Mouse (Mus musculus): ENCODE results near the gene Mtr. TPM values are rescaled to one million over a fixed set of nuclear protein-coding genes. Genes with fewer than 3 reads are reported as not detected.

The Mtr gene
- polyA plus RNA-seq, 1 experiment: 9.8 TPM

DNA sequence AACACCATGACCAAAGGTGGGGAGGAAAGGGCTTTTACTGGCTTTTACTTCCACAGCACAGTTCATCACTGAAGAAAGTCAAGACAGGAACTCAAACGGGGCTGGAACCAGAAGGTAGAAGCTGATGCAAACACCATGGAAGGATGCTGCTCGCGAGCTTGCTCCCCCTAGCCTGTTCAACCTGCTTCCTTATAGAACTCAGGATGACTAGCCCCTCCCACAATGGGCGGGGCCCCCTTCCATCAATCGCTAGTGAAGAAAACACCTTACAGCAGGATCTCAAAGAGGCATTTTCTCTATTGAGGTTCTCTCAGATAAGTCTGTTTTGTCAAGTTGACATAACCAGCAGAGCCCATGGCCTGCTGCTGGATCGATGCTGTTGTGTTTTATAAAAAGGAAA is 6.1 kb upstream of the Mtr start:
- Histone ChIP-seq H3K4me1 (ENCODE audit: control insufficient read depth, insufficient read depth, low read length) (peaks cover 7% of the 10 kb centered on the region), H3K4me3 (ENCODE audit: control insufficient read depth, low read depth, low read length) (no peak overlapping the region), H3K27ac (ENCODE audit: control insufficient read depth, insufficient read depth, low read depth, low read length) (no peak overlapping the region), H3K27me3 (ENCODE audit: control insufficient read depth, insufficient read depth, low read length) (no peaks in the 10 kb centered on the region), H3K36me3 (ENCODE audit: control insufficient read depth, insufficient read depth, low read length) (no peaks in the 10 kb centered on the region)
- TF ChIP-seq POLR2A (IDR thresholded peaks at IDR 0.05; ENCODE audit: control insufficient read depth, low read depth, low read length) (no peak), CTCF (IDR thresholded peaks at IDR 0.05; ENCODE audit: control insufficient read depth, insufficient read depth, insufficient replicate concordance, low read depth, low read length) (no peak)

DNA sequence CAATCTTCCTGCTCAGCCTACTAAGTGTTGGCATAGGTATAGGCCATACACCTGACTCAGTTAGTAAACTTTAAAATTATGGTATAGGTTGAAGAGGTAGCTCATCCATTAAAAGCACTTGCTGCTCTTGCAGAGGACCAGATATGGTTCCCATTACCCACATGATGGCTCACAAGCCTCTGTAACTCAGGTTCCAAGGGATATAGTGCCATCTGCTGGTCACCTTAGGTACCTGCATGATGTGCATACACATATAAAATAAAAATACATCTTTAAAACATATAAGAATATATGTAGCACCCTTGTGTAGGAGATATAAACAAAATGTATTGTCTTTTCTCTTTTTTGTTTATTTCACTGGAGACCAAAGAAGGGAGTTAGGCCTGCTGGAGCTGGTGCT is 3.6 kb upstream of the Mtr start:
- Histone ChIP-seq H3K4me1 (ENCODE audit: control insufficient read depth, insufficient read depth, low read length) (peaks cover 5% of the 10 kb centered on the region), H3K27me3 (ENCODE audit: control insufficient read depth, insufficient read depth, low read length) (no peaks in the 10 kb centered on the region), H3K27ac (ENCODE audit: control insufficient read depth, insufficient read depth, low read depth, low read length) (no peak overlapping the region), H3K4me3 (ENCODE audit: control insufficient read depth, low read depth, low read length) (no peak overlapping the region), H3K36me3 (ENCODE audit: control insufficient read depth, insufficient read depth, low read length) (no peaks in the 10 kb centered on the region)
- TF ChIP-seq CTCF (IDR thresholded peaks at IDR 0.05; ENCODE audit: control insufficient read depth, insufficient read depth, insufficient replicate concordance, low read depth, low read length) (peak; percentile 13; the same call in 1 of the 2 replicates), POLR2A (IDR thresholded peaks at IDR 0.05; ENCODE audit: control insufficient read depth, low read depth, low read length) (no peak)

DNA sequence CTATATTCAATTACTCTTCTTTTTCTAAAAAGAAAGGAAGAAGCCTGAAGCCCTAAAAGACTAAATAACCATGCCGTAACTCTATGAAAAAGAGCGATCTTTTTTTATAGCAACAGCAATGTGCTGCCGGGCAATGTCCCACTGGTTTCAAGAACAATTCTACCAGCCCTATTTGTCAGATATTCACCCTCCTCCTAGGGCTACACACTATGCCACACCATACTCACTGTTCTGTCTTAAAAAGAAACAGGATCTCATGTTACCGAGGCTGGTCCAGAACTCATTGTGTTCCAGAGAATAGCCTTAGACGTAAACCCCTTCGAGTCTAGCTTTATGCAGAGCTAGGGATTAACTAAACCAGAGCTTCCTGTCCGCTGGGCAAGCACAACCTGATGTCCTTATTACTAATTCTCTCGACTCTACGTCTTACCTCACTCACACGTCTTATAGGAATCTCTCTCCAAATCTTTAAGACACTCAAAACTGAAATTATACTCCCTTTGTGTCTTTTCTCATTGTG is 982 bp downstream of the Mtr start:
- no peaks in the 10 kb centered on the region for H3K36me3 ChIP-seq (ENCODE audit: control insufficient read depth, insufficient read depth, low read length)
- peak overlapping the region; percentile 82 for H3K27ac ChIP-seq (ENCODE audit: control insufficient read depth, insufficient read depth, low read depth, low read length)
- H3K4me3 ChIP-seq (ENCODE audit: control insufficient read depth, low read depth, low read length): peak overlapping the region; percentile 85; the same call in 1 of the 2 replicates
- no peaks in the 10 kb centered on the region for H3K27me3 ChIP-seq (ENCODE audit: control insufficient read depth, insufficient read depth, low read length)
- TF ChIP-seq CTCF (IDR thresholded peaks at IDR 0.05; ENCODE audit: control insufficient read depth, insufficient read depth, insufficient replicate concordance, low read depth, low read length) (no peak), POLR2A (IDR thresholded peaks at IDR 0.05; ENCODE audit: control insufficient read depth, low read depth, low read length) (no peak)
- H3K4me1 ChIP-seq (ENCODE audit: control insufficient read depth, insufficient read depth, low read length): no peaks in the 10 kb centered on the region

DNA sequence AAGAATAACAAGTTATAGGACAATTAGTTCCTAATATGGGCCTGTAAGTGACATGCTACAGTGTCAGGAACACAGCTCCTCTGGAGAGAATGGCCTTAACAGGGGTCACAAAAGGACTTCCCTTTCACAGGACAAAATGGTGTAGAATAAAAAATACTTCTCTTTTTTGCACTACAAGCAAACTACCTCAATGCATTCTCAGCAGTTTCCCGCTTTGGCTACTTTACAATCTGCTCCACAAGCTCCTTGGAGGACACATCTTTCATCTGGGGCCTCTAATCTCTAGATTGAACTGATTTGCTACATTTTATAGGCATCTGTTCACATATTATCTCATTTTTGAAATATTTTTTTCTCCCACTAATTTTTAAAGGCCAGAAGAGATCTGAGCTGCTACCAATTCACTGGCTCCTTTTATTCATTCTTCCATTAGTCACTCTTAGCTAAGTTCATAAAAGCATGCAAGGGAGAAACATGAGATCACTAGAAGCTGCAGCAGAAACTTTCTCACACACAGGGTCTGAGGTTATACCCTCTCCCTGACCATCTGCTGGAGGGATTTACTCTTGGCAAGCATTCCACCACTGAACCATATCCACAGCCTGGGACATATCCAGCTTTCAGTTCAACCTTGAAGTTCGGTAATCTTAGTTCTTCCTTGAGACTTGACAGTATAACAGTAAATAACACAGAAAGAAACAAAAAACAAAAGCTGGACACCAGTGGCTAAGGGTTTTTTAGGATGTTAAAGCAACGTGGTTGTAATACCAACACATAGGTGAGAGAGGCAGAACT is 1.8 kb downstream of the Mtr start:
- Histone ChIP-seq H3K4me3 (ENCODE audit: control insufficient read depth, low read depth, low read length) (no peak overlapping the region; the same call in 1 of the 2 replicates), H3K36me3 (ENCODE audit: control insufficient read depth, insufficient read depth, low read length) (no peaks in the 10 kb centered on the region), H3K27ac (ENCODE audit: control insufficient read depth, insufficient read depth, low read depth, low read length) (no peak overlapping the region), H3K4me1 (ENCODE audit: control insufficient read depth, insufficient read depth, low read length) (no peaks in the 10 kb centered on the region), H3K27me3 (ENCODE audit: control insufficient read depth, insufficient read depth, low read length) (no peaks in the 10 kb centered on the region)
- TF ChIP-seq POLR2A (IDR thresholded peaks at IDR 0.05; ENCODE audit: control insufficient read depth, low read depth, low read length): no peak
- TF ChIP-seq CTCF (IDR thresholded peaks at IDR 0.05; ENCODE audit: control insufficient read depth, insufficient read depth, insufficient replicate concordance, low read depth, low read length): no peak

DNA sequence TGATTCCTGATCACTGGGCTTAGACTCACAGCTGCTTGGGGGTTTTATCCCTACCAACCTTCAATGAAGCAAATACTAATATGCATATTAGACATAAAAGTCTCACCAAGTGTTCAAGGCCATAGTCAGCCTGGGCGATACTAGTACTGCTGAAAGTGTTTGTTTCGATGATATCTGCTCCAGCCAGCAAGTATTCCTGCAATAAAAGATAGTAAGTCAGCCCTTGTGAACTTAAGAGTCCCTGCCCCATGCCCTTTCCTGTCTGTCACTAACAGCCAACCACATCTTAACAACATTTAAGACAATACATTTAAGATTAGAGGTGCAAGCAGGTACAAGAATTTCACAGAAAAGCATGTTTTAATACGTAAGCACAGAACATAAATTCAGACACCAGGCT is 7.4 kb downstream of the Mtr start:
- Histone ChIP-seq H3K4me3 (ENCODE audit: control insufficient read depth, low read depth, low read length) (no peak overlapping the region), H3K27ac (ENCODE audit: control insufficient read depth, insufficient read depth, low read depth, low read length) (no peak overlapping the region), H3K27me3 (ENCODE audit: control insufficient read depth, insufficient read depth, low read length) (no peaks in the 10 kb centered on the region), H3K4me1 (ENCODE audit: control insufficient read depth, insufficient read depth, low read length) (no peaks in the 10 kb centered on the region), H3K36me3 (ENCODE audit: control insufficient read depth, insufficient read depth, low read length) (no peaks in the 10 kb centered on the region; the same call in none of the 2 replicates)
- TF ChIP-seq POLR2A (IDR thresholded peaks at IDR 0.05; ENCODE audit: control insufficient read depth, low read depth, low read length) (no peak), CTCF (IDR thresholded peaks at IDR 0.05; ENCODE audit: control insufficient read depth, insufficient read depth, insufficient replicate concordance, low read depth, low read length) (no peak)

DNA sequence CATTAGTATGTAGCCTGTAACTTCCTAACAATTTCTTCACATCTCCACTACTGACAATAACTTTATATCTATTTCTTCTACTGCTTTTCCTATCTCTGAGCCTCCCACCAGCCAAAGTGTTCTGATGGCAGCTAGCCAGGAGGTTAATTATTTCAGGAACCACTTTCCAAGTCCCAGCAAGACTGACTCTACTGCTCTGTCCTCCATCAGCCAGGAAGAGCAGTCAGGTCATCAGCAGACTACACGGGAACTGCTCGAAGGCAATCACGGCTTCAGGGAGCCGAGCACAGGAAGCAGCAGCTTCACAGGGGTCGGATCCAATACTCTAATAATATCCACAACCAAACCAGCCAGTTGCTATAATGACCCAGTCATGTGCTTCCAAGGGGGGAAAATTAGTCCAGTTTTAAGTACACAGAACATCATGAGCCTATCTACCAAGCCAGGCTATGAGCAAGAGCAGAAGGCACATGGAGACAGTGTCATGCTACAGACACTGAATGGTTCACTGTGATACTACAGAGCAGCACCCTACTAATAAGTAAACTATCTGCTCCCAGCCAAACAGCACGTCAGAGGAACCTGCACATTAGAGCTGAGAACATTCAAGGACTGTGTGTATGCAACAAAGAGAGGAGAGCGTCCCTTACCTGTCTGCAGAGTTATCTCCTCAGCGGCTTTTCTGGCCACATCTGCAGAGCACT is 8.6 kb downstream of the Mtr start:
- Histone ChIP-seq H3K4me1 (ENCODE audit: control insufficient read depth, insufficient read depth, low read length) (no peaks in the 10 kb centered on the region), H3K27ac (ENCODE audit: control insufficient read depth, insufficient read depth, low read depth, low read length) (no peak overlapping the region), H3K36me3 (ENCODE audit: control insufficient read depth, insufficient read depth, low read length) (no peaks in the 10 kb centered on the region; the same call in none of the 2 replicates), H3K27me3 (ENCODE audit: control insufficient read depth, insufficient read depth, low read length) (no peaks in the 10 kb centered on the region), H3K4me3 (ENCODE audit: control insufficient read depth, low read depth, low read length) (no peak overlapping the region)
- no peak for TF ChIP-seq CTCF (IDR thresholded peaks at IDR 0.05; ENCODE audit: control insufficient read depth, insufficient read depth, insufficient replicate concordance, low read depth, low read length)
- TF ChIP-seq POLR2A (IDR thresholded peaks at IDR 0.05; ENCODE audit: control insufficient read depth, low read depth, low read length): no peak

DNA sequence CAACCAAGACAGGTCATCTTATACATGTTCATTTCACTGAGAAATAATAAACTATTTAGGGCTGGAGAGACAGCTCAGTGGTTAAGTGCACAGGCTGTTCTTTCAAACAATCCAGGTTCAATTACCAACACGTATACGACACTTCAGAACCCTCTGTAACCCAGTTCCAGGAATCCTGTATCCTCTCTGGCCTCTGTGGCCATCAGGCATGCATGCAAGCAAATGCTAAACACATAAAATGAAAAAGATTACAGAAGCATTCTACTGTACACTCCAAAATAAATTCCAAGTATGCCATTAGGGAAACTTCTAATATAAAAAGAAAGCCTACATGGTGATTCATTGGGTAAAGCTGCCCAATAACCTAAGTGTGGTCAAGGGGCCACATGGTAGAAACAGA is 12.0 kb downstream of the Mtr start:
- no peaks in the 10 kb centered on the region; the same call in none of the 2 replicates for H3K36me3 ChIP-seq (ENCODE audit: control insufficient read depth, insufficient read depth, low read length)

More for the DNA sequence above, 12.0 kb downstream of the Mtr start:
- no peak for TF ChIP-seq CTCF (IDR thresholded peaks at IDR 0.05; ENCODE audit: control insufficient read depth, insufficient read depth, insufficient replicate concordance, low read depth, low read length)
- no peak for TF ChIP-seq POLR2A (IDR thresholded peaks at IDR 0.05; ENCODE audit: control insufficient read depth, low read depth, low read length)
- H3K4me1 ChIP-seq (ENCODE audit: control insufficient read depth, insufficient read depth, low read length): no peaks in the 10 kb centered on the region
- H3K27me3 ChIP-seq (ENCODE audit: control insufficient read depth, insufficient read depth, low read length): no peaks in the 10 kb centered on the region
- H3K27ac ChIP-seq (ENCODE audit: control insufficient read depth, insufficient read depth, low read depth, low read length): no peak overlapping the region
- no peak overlapping the region for H3K4me3 ChIP-seq (ENCODE audit: control insufficient read depth, low read depth, low read length)

Measured in testis, adult 2 months (tissue).